Comparison of ENCODE assay signal across 21 mouse cellular contexts in genomic region chr4:63753855-63754254, GRCm38 (mm10). TPM values are rescaled to one million over a fixed set of nuclear protein-coding genes. Genes with fewer than 3 reads are reported as not detected.
"Had no signal": no experiment of that assay in that cellular context is flagged by ENCODE, and none has a peak within 500 bp of the region (broad histone marks: within the 10 kb centered on the region; RNA-seq: fewer than 3 reads in every experiment).

No protein-coding gene starts in this region.

- H3K4me2 ChIP-seq: lung, embryonic 14.5 days; midbrain, embryonic 12.5 days; midbrain, embryonic 15.5 days; neural tube, embryonic 13.5 days; neural tube, embryonic 15.5 days had no signal

- H3K27ac ChIP-seq: midbrain, embryonic 10.5 days; midbrain, embryonic 12.5 days; midbrain, embryonic 15.5 days; neural tube, embryonic 13.5 days; neural tube, embryonic 15.5 days had no signal

- H3K4me1 ChIP-seq: midbrain, embryonic 12.5 days; midbrain, embryonic 15.5 days; neural tube, embryonic 13.5 days; neural tube, embryonic 15.5 days had no signal

- H3K9ac ChIP-seq: lung, embryonic 14.5 days; midbrain, embryonic 12.5 days; midbrain, embryonic 15.5 days; neural tube, embryonic 13.5 days; neural tube, embryonic 15.5 days had no signal

- DNase-seq: lung, adult 18-20 months; lung, embryonic 14.5 days; lung, postnatal 10 days; lung, postnatal 4 days; retina, postnatal 1 day; right cerebral cortex, adult 18-20 months; right cerebral cortex, postnatal 25 days; right cerebral cortex, postnatal 4 days; spleen, adult 18-20 months; thymus, adult 18-20 months; thymus, postnatal 14 days; thymus, postnatal 36 days had no signal

- H3K4me3 ChIP-seq: midbrain, embryonic 10.5 days; midbrain, embryonic 12.5 days; midbrain, embryonic 15.5 days; neural tube, embryonic 13.5 days; neural tube, embryonic 15.5 days had no signal

- H3K27me3 ChIP-seq: midbrain, embryonic 15.5 days; neural tube, embryonic 13.5 days; neural tube, embryonic 15.5 days had no signal

- ATAC-seq: midbrain, embryonic 15.5 days had no signal

- H3K9me3 ChIP-seq: midbrain, embryonic 10.5 days; midbrain, embryonic 12.5 days; midbrain, embryonic 15.5 days; neural tube, embryonic 13.5 days; neural tube, embryonic 15.5 days had no signal

- H3K36me3 ChIP-seq: midbrain, embryonic 10.5 days; midbrain, embryonic 12.5 days; midbrain, embryonic 15.5 days; neural tube, embryonic 13.5 days; neural tube, embryonic 15.5 days had no signal

RNA-seq across cellular contexts. Expression of gene Tnfsf15, which starts 8.9 kb away (rescaled TPM):
- total RNA-seq: megakaryocyte-erythroid progenitor cell, adult 5-6 weeks; midbrain, postnatal 0 days; monocyte, adult 5-6 weeks had no signal
- polyA plus RNA-seq: midbrain, embryonic 10.5 days; midbrain, embryonic 15.5 days; midbrain, postnatal 0 days; neural tube, embryonic 11.5 days; neural tube, embryonic 13.5 days; neural tube, embryonic 15.5 days had no signal
